Mouse (Mus musculus) urinary bladder, postnatal 36 days (tissue): ENCODE data around the gene Gm28038.

Experiments used
- DNase-seq, 2 experiments: peaks; one replicate each; pipeline ENCODE4 v3.0.0; 2022; ENCODE audit warnings: low spot score in 2 of 2, mixed read lengths in 1 of 2

Gm28038 gene

GRCm38 (mm10) chr2:30256616-30257350 lies 24.1 kb upstream of the Gm28038 start:
- DNase-seq, result no peak

DNA sequence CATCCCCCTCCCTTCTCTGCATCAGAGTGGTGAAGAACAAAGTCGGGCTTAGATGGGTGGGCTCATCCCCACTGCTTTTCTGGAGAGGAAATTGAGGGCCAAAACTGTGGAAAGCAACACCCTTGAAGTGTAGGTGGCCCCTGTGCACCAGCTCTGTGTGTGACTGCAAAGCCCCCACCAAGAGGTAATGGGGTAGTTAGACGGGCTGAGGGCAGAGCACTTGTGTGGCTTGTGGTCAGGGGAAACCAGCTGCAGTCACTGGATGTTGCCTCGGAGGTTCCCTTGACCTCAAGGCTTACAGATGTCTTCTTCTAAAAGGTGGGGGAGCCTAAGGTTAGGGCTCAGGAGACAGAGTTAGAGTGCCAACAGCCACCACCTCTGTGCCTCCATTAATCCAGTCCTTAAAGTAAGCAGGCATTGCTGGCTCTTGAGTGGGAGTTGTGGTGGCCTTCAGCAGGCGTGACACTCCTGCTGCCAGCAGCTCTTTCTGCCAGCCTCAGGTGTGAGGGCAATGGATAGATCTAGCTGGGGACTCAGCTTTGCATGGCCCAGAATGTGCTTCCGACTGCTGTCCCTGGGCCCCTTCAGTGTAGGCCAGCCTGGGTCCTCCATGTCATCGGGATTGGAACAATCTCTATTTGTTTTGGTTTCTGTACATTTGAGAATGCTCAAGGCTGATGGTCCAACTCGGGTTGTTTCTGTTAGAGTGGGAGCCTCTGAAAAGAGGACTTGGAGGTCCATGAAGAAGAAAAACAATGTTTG lies 23.0 kb upstream of the Gm28038 start:
- no peak for DNase-seq

DNA sequence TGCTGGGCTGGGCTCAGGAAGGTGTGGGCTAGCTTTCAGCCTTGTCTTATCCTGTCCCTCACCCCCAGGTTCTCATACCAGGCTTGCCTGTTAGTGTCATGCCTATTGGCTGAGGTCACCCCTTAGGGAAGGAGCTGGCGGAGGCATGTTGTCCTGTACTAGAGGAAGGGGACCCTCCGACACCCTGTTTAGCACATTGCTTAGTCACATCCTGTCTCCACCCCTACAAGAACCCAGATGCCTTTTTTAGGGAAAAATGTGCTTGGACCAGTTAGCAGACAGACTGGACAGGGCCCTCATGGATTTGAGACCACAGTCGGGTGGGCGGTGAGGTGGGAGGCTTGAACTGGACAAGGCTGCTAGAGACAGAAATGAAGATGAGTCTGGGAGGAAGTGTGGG lies 22.2 kb upstream of the Gm28038 start:
- DNase-seq, result peak in 1 of 2 experiments; percentile 56

- DNase-seq, result no peak
Measured at GRCm38 (mm10) chr2:30259131-30260064, 21.4 kb upstream of the Gm28038 start.

GRCm38 (mm10) chr2:30261064-30261736 lies 19.6 kb upstream of the Gm28038 start:
- DNase-seq, result no peak

- DNase-seq, result no peak
Measured at GRCm38 (mm10) chr2:30261921-30262839, 18.7 kb upstream of the Gm28038 start.

DNA sequence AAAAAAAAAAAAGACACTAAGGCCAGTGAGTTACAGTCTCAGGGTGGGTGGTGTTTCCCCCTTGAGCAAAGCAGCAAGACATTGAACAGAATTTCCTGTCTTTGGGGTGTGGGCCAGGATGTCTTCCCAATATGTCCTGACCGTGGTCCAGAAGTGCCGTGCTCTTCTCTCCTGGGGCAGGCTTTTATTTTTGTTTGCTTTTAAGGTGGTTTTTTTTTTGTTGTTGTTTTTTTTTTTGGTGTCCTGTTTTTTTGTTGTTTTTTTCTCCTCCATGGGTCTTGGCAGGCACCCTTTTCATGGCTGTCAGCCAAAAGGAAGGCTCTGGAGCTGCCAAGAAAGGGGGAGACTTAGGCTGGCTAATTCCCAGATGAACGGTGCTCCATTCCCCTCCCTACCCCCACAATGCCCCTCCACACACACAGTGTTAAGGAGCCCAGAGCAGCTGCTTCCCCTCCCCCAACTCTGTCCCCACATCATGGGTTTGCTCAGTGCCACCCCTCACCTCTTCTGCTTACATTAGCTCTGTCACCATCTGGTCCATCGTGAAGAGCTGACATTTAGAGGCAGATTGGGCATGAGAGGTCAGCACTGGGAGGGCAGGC lies 17.9 kb upstream of the Gm28038 start:
- DNase-seq, result peak in 1 of 2 experiments; percentile 65

DNA sequence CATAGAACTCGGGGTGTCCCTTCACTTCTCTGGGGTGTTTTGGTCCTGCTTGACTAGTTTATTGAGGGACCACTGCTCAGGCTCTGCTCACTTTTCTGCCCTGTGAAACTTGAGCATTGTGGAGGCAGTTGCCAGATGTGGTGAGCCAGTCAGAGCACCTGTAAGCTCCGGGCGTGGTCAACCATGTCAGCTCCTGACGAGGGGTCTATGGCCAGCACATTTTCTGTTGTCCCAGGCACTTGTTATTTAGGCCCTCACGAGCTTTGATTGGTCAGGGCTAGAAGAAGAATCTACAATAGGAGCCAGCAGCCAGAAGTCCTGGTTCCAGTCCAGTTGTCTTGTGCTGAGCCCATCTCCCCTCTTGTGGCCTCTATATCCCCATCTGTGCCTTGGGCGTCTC lies 17.0 kb upstream of the Gm28038 start:
- DNase-seq, result no peak

GRCm38 (mm10) chr2:30264671-30265519 lies 15.9 kb upstream of the Gm28038 start:
- no peak for DNase-seq

DNA sequence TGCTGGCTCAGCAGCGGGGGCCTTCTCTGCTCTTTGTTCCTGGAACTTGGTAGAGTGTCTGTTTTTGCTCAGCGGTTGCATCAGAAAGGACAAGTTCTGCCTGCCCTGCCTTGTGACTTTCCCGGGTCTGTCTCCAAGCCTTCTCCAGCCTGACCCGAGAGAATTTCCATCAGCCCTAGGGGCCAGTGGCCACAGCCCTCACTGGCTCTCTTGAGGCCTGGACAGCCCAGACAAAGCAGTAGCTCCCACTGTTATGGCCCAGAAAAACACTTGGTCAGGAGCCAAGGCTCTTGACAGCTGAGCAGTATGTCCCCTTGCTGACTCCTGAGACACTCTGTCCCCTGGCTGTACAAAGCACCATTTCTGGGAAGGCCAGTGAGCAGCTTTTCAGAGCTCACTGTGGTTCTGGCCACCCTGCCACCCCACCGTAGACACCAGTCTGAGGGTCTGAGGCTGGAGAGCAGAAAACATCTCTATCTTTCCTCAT lies 15.0 kb upstream of the Gm28038 start, which contains the start of gene Phyhd1:
TSS of gene Phyhd1 (plus strand) at position 437 of the 487 bp plus-strand sequence.
- peak in 1 of 2 experiments; percentile 77 for DNase-seq

DNA sequence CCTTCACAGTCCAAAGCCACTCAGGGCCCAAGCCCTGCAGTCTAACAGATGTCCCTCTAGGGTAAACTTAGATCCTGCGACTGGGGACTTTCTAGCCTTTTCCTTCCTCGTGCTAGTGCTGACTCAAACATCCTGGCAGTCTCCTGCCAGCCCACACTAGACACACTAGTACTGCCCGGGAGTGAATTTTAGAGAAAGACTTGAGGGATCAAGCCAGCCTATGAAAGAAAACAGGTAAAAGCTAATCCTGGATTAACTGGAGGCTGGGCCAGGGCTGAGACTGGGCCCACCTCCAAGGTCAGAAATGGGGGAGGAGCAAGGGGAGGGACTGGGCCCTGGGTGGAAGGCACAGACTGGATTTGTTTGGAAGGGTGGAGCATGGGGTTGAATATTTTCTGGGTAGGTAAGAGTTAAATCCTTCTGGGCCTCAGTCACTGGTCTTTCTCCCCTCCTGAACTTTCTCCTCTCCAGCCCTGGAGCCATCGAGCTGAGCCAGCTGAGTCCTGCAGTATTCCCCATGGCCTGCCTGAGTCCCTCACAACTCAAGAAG lies 14.4 kb upstream of the Gm28038 start:
- peak in 1 of 2 experiments; percentile 86 for DNase-seq

GRCm38 (mm10) chr2:30267466-30267865 lies 13.4 kb upstream of the Gm28038 start:
- no peak for DNase-seq

- no peak for DNase-seq
Measured at GRCm38 (mm10) chr2:30268371-30268770, 12.5 kb upstream of the Gm28038 start.

- DNase-seq, result no peak
Measured at GRCm38 (mm10) chr2:30269241-30269990, 11.4 kb upstream of the Gm28038 start.

- peak; percentile 65 to 76 for DNase-seq
Measured at GRCm38 (mm10) chr2:30270134-30270533, 10.7 kb upstream of the Gm28038 start.

GRCm38 (mm10) chr2:30281651-30282050 lies 808 bp downstream of the Gm28038 start:
- no peak for DNase-seq

DNA sequence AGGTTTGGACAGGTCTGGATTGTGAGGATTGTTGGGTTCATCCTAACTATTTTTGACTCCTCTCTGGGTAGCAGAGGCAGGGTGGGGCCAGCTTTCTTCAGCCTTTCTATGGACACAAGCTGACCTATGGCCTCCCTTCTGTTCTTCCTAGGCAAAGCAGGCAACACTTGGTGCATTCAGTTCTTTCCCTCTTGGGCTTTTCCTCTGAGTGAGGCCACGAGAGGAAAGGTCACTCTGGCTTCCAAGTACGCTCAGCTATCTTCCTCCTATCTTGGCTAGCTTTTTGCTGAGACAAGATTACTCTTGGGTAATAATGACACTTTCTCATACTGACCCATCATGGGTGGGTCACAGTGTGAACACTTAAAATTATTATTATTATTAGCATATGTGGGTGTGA lies 2.4 kb downstream of the Gm28038 start:
- no peak for DNase-seq

GRCm38 (mm10) chr2:30285004-30285403 lies 4.2 kb downstream of the Gm28038 start:
- DNase-seq, result no peak
